Mouse (Mus musculus): ENCODE measurements around the gene Trim11.
A peak's percentile ranks its signal among the peaks of the same experiment; 100 is the strongest.

Trim11 gene

GRCm38 (mm10) chr11:58978027-58978705 lies at the start of gene Trim11:
Gene Trim11 (plus strand): TSS chr11:58978093.
- peak; percentile 29 for DNase-seq (ENCODE audit: low spot score)

GRCm38 (mm10) chr11:58929055-58929454 lies 48.8 kb upstream of the Trim11 start:
- DNase-seq (ENCODE audit: low spot score), result no peak

DNA sequence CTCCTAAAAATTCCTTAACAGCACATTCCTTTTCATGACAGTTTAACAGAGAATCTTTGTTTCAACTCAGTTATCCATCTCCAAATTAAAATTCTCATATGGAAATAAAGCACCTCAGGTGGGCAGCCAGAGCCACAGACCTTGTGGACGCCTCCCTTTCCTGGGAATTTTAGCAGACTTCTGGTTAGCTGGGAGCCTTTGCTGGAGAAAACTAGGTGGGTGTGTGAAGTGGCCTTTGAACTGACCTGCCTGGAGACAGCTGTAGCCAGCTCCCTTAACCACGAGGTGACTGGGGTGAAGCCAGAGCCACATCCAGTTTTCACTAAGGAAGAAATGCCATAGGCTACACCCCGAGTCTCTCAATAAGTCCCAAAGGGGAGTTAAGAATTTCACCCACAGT lies 48.3 kb upstream of the Trim11 start:
- DNase-seq (ENCODE audit: low spot score), result no peak

DNA sequence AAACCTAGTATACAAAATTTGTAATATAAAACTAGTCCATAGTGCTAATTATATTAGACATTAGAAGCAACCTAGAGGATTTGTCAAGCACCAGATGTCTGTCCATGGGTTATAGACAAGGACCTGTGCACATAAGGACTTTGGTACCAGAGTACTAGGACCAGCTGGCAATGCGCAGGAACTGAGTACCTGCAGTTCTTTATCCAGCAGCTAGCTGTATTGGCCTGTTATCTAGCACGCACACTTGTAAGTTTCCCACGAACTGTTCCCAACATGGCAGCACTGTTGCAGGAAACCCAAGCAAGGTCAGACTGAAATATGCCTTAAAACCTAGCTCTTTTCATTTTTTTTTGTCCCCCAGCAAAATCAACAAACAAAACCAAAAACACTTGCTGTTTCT lies 47.6 kb upstream of the Trim11 start:
- no peak for DNase-seq (ENCODE audit: low spot score)

DNA sequence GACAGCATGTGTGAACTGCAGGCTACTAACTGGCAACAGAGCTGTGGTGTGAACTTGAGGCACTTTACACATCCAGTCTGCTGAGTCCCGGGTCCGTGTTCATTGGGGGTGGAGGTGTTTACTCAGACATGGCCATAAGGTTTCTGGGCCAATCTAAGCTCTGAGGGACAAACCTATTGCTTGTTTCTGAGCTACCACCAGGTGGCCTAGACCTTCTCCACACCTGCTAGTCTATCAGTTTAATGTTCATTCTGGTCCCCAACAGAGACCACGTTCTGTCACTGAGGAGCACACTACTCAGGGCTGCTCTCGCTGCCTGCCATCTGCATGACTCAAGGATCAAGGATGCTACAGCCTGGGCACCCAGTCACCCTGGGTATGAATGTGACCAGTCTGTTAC lies 46.3 kb upstream of the Trim11 start:
- DNase-seq (ENCODE audit: low spot score), result no peak

GRCm38 (mm10) chr11:58937909-58938308 lies 40.0 kb upstream of the Trim11 start:
- DNase-seq (ENCODE audit: low spot score), result no peak

DNA sequence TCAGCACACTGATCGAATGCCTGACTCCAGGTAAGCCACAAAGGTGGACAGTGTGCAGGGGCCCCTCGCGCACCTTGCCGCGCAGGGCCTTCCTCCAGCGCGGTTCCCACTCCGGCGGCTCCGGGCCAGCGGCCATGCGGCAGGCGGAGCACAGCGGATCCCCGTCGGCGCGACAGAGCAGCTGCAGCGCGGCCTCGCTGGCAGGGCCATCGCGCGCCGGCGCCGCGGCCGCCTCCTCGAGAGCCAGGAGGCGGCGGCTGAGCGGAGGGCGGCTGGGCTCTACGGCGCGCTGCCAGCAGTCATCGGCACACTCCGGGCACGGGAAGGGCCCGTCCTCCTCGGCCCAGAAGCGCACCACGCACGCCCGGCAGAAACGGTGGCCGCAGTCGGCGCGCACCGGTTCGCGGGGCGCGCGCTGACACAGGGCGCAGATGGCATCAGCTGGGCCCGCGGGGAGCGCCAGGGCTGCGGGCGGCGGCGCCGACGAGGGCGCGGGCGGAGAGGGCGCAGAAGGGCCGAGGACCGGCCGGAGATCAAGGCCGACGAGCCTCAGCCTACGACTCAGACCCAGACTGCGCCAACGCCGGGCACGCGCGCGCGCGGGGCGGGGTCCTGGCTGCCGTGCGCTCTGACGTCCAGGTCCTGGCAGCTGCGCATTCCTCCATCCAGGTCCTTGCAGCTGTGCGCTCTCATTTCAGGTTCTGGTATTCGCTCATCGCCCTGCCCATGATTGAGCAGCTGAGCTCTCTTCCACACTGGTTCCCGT lies 39.4 kb upstream of the Trim11 start, which contains the start of gene Rnf187:
Rnf187 (minus strand) TSS at position 595 of the 766 bp plus-strand sequence.
- DNase-seq (ENCODE audit: low spot score), result peak; percentile 66

GRCm38 (mm10) chr11:58939088-58939439 lies 38.8 kb upstream of the Trim11 start:
- DNase-seq (ENCODE audit: low spot score), result no peak

GRCm38 (mm10) chr11:58944136-58944535 lies 33.8 kb upstream of the Trim11 start:
- no peak for DNase-seq (ENCODE audit: low spot score)

GRCm38 (mm10) chr11:58947306-58947705 lies 30.6 kb upstream of the Trim11 start:
- no peak for DNase-seq (ENCODE audit: low spot score)

GRCm38 (mm10) chr11:58947798-58948528 lies 29.9 kb upstream of the Trim11 start:
- DNase-seq (ENCODE audit: low spot score), result no peak

- DNase-seq (ENCODE audit: low spot score), result no peak
Measured at GRCm38 (mm10) chr11:58948542-58949479, 29.1 kb upstream of the Trim11 start, which contains the start of gene Hist3h2ba. Gene Hist3h2ba (plus strand): TSS chr11:58948920.

DNA sequence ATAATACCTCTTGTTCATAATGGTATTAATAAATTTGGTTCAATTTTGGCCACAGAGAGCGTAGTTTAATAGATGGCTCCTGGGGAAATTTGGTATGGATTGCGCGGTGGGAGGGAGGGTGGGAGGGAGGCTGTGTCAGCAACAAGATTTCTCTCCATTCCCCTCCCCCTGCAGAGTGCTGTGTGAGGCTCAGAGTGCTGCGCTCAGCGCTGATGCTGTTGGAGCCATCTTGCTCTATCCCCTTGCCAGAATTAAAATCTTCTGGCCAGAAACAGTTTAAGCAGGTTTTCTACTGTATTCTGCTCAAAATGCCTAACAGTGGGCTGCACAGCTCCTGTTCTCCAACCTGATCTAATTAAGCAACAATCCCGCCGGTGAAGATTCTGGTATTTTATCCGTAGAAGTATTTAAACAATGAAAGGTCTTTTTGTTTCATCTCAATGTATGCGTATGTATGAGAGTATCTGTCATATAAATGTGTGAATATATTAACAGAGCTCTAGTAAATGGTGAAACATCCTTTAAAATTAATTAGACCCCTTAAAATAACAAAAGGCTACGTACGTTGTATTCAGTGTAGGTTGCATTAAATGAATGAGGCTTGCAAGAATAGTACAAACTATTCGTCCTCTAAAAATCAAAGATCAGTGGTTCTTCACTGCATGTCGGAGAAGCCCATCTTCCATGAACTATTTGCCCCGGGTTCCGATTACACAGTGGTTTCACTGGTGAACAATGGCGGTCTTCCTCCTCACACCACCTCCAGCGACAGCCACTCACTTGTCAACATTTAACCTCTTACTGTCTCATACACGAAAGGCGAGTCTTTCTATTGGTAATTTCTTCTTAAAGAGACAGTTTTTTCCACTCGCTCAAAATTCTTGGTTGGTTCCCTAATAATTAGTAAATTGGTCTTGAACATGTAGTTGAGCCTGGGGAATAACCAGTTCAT lies 28.1 kb upstream of the Trim11 start:
- no peak for DNase-seq (ENCODE audit: low spot score)

DNA sequence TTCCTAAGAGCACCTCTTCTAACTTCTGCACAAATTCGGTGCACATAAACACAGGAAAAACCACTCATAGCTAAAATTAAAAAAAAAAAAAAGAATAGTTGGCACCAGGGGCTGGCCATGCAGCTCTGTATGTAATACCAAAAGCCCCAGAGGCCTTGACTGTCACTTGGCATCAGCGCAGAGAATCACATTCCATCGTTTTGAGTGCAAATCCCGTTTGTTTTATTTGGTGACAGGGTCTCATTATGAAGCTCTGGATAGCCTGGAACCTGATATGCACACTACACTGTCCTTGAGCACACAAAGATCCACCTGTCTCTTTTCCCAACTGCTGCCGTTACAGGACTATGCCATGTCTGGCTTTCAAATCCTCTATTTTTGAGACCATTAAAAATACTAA lies 26.7 kb upstream of the Trim11 start:
- no peak for DNase-seq (ENCODE audit: low spot score)

GRCm38 (mm10) chr11:58953351-58954169 lies 24.3 kb upstream of the Trim11 start:
- no peak for DNase-seq (ENCODE audit: low spot score)

- peak; percentile 49 for DNase-seq (ENCODE audit: low spot score)
Measured at GRCm38 (mm10) chr11:58954170-58954419, 23.8 kb upstream of the Trim11 start.

DNA sequence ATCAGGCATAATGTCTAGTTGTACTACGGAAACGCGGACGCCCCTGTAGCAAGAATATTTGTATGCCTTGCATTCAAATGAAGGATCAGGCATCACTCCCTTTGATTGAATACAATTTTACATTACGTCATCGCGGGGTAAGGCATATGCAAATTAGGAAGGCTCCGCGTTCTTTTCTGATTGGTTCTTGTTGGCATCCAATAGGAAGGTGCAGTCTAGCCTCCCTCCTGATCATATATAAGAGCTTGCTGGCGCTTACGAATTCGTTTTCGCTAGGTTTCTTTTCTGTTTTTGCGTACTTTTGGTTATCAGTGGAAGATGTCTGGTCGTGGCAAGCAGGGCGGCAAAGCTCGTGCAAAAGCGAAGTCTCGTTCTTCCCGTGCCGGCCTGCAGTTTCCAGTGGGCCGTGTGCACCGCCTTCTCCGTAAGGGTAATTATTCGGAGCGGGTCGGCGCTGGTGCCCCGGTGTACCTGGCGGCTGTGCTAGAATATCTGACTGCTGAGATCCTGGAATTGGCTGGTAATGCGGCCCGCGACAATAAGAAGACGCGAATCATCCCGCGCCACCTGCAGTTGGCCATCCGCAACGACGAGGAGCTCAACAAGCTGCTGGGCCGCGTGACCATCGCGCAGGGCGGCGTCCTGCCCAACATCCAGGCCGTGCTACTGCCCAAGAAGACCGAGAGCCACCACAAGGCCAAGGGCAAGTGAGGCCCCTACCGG lies 23.3 kb upstream of the Trim11 start, which contains the start of the genes Hist3h2a and Trim17:
Hist3h2a (plus strand) TSS at position 266 of the 723 bp plus-strand sequence.
Trim17 (plus strand) TSS at position 266 of the 723 bp plus-strand sequence.
- DNase-seq (ENCODE audit: low spot score), result peak; percentile 55

- no peak for DNase-seq (ENCODE audit: low spot score)
Measured at GRCm38 (mm10) chr11:58955143-58955867, 22.6 kb upstream of the Trim11 start.

Measured in ovary, postnatal 10 days (tissue).